Mouse (Mus musculus): ENCODE measurements around the gene Nck1. TPM values are rescaled to one million over a fixed set of nuclear protein-coding genes. Genes with fewer than 3 reads are reported as not detected.
A peak's percentile ranks its signal among the peaks of the same experiment; 100 is the strongest.

Gene Nck1
- polyA plus RNA-seq, 1 experiment = 0.13 TPM

DNA sequence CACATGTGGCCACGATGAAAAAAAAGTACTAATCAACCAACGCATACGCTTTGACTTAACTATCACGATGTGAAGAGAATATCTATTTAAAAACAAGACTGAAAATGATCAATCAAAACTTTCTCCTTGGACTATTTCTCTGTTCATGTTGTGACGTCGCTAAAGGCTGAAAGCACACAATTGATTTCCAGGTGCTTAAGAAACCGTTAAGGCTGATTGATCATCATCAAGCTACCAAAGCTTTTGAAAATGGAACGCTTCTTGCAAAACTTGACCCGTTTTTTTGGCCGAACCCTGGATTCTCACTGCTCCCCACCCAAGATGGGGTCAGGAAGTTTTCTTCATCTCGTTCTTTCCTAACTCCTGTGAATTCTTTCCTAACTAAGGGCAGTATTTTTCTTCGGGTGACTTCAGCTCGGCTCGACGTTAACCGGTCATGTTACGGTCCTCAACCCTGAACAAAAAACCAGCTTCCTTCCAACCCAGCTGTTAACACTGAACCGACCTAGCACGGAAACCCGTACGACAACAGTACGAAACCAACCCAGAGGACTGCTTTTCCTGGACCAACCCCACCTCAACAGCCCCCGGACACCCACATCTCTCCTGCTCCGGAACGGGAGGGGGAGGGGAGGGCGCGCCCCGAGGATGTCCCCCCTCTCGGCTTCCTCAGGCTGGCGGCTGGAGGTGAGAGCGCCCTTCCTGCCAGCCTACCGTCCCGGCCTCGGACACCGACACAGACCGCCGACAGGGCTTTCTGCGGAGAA, 803 bp downstream of the Nck1 start:
- H3K4me3 ChIP-seq (replicated peaks) = peak overlapping the region; percentile 99
- TF ChIP-seq TAL1 (IDR thresholded peaks at IDR 0.05; ENCODE audit: low read length) (no peak), GATA1 (IDR thresholded peaks at IDR 0.05; ENCODE audit: low read length) (no peak)
- peaks cover 9% of the 10 kb centered on the region for H3K9me3 ChIP-seq (ENCODE audit: control insufficient read depth, low read length)
- no peaks in the 10 kb centered on the region for H3K27me3 ChIP-seq (ENCODE audit: control insufficient read depth)
- peaks cover 3% of the 10 kb centered on the region; the same call in 1 of the 2 replicates for H3K36me3 ChIP-seq (ENCODE audit: control insufficient read depth)
- peaks cover 28% of the 10 kb centered on the region for H3K4me1 ChIP-seq (ENCODE audit: control insufficient read depth)

DNA sequence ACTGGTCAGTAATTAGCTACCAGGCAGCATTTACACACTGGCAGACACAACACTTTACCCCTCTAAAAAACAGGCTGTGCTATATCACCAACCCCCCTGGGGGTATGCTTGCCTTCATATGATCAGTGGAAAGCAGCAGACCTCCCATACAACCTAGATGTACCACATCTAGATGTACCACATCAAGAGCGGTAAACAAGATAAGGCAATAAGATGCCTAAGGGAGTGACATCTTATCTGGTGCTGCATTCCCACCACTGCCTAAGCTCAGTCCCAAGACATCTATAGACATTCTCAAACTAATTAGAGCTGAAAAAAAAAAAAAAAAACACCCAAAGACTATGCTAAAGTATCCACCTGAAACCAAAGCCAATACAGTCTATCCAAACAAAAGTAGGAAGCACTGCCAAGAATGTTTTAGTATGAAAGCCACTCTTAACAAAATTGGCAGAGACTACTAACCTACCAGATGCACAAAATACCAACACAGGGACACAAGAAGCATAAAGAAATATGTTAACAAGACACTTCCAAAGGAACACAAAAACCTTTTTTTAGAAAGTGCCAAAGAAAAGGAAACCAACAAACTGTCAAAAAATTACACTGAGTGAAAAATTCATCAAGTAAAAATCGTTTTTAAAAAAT, 10.2 kb downstream of the Nck1 start:
- no peak for TF ChIP-seq GATA1 (IDR thresholded peaks at IDR 0.05; ENCODE audit: low read length)
- no peak for TF ChIP-seq TAL1 (IDR thresholded peaks at IDR 0.05; ENCODE audit: low read length)
- Histone ChIP-seq H3K27me3 (ENCODE audit: control insufficient read depth) (no peaks in the 10 kb centered on the region), H3K4me1 (ENCODE audit: control insufficient read depth) (peaks cover 27% of the 10 kb centered on the region), H3K36me3 (ENCODE audit: control insufficient read depth) (peaks cover 3% of the 10 kb centered on the region), H3K9me3 (ENCODE audit: control insufficient read depth, low read length) (no peaks in the 10 kb centered on the region), H3K4me3 (replicated peaks) (no peak overlapping the region)

GRCm38 (mm10) chr9:100534686-100535085, 11.2 kb downstream of the Nck1 start:
- TF ChIP-seq GATA1 (IDR thresholded peaks at IDR 0.05; ENCODE audit: low read length) (no peak), TAL1 (IDR thresholded peaks at IDR 0.05; ENCODE audit: low read length) (no peak)
- Histone ChIP-seq H3K27me3 (ENCODE audit: control insufficient read depth) (no peaks in the 10 kb centered on the region), H3K4me1 (ENCODE audit: control insufficient read depth) (peaks cover 24% of the 10 kb centered on the region), H3K9me3 (ENCODE audit: control insufficient read depth, low read length) (no peaks in the 10 kb centered on the region), H3K4me3 (replicated peaks) (no peak overlapping the region), H3K36me3 (ENCODE audit: control insufficient read depth) (peaks cover 3% of the 10 kb centered on the region)

- Histone ChIP-seq H3K4me3 (replicated peaks) (no peak overlapping the region), H3K27me3 (ENCODE audit: control insufficient read depth) (no peaks in the 10 kb centered on the region), H3K4me1 (ENCODE audit: control insufficient read depth) (peaks cover 24% of the 10 kb centered on the region), H3K9me3 (ENCODE audit: control insufficient read depth, low read length) (no peaks in the 10 kb centered on the region), H3K36me3 (ENCODE audit: control insufficient read depth) (peaks cover 3% of the 10 kb centered on the region)
- TF ChIP-seq TAL1 (IDR thresholded peaks at IDR 0.05; ENCODE audit: low read length) (no peak), GATA1 (IDR thresholded peaks at IDR 0.05; ENCODE audit: low read length) (no peak)
These were observed 13.0 kb downstream of the Nck1 start for GRCm38 (mm10) chr9:100532847-100533505.

DNA sequence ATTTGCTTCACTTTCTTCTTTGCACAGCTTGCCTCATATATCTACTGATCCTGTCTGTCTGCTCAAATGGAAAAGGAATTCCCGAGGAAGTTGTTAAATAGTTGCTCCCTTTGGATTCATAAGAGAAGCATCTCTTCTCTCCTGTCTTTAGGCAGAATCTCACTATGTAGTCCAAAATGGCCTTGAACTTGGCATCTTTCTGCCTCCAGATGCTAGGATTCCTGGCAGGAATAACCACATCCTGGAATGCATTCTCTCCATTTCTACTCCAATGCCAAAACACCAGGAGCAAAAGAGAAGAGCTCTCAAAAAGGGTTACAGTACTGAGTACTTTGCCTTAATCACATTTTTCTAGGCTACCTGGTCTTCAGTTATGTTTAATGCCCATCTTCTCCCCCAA, 14.6 kb downstream of the Nck1 start:
- H3K4me1 ChIP-seq (ENCODE audit: control insufficient read depth) = peaks cover 20% of the 10 kb centered on the region
- TF ChIP-seq GATA1 (IDR thresholded peaks at IDR 0.05; ENCODE audit: low read length) (no peak), TAL1 (IDR thresholded peaks at IDR 0.05; ENCODE audit: low read length) (no peak)
- peaks cover 3% of the 10 kb centered on the region for H3K36me3 ChIP-seq (ENCODE audit: control insufficient read depth)

GRCm38 (mm10) chr9:100525225-100525624, 20.7 kb downstream of the Nck1 start:
- Histone ChIP-seq H3K9me3 (ENCODE audit: control insufficient read depth, low read length) (no peaks in the 10 kb centered on the region), H3K4me3 (replicated peaks) (no peak overlapping the region), H3K4me1 (ENCODE audit: control insufficient read depth) (peaks cover 14% of the 10 kb centered on the region), H3K27me3 (ENCODE audit: control insufficient read depth) (no peaks in the 10 kb centered on the region), H3K36me3 (ENCODE audit: control insufficient read depth) (no peaks in the 10 kb centered on the region)
- no peak for TF ChIP-seq TAL1 (IDR thresholded peaks at IDR 0.05; ENCODE audit: low read length)
- no peak for TF ChIP-seq GATA1 (IDR thresholded peaks at IDR 0.05; ENCODE audit: low read length)

More for the DNA sequence above, 14.6 kb downstream of the Nck1 start:
- H3K4me3 ChIP-seq (replicated peaks) = no peak overlapping the region
- H3K9me3 ChIP-seq (ENCODE audit: control insufficient read depth, low read length) = no peaks in the 10 kb centered on the region
- H3K27me3 ChIP-seq (ENCODE audit: control insufficient read depth) = no peaks in the 10 kb centered on the region

DNA sequence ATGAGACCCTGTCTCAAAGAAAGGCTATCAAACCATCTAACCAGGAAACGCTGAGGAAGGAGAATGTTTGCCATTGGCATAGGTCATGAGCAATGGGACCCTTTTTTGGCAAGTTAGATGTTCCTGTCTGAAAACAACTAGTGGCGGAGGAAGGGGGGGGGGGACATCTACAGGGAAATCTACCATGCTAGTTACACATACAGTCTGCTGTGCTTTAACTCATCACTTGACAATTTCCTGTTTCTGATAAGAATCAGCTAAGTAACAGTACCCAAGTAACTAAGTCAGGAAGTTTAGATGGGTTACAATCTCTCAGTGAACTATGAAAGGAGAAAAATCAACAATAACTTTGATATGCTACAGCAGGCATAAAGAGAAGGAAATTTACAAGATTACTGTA, 23.9 kb downstream of the Nck1 start:
- Histone ChIP-seq H3K9me3 (ENCODE audit: control insufficient read depth, low read length) (no peaks in the 10 kb centered on the region), H3K27me3 (ENCODE audit: control insufficient read depth) (no peaks in the 10 kb centered on the region), H3K4me3 (replicated peaks) (no peak overlapping the region), H3K4me1 (ENCODE audit: control insufficient read depth) (peaks cover 14% of the 10 kb centered on the region), H3K36me3 (ENCODE audit: control insufficient read depth) (no peaks in the 10 kb centered on the region)
- no peak for TF ChIP-seq TAL1 (IDR thresholded peaks at IDR 0.05; ENCODE audit: low read length)
- no peak for TF ChIP-seq GATA1 (IDR thresholded peaks at IDR 0.05; ENCODE audit: low read length)

DNA sequence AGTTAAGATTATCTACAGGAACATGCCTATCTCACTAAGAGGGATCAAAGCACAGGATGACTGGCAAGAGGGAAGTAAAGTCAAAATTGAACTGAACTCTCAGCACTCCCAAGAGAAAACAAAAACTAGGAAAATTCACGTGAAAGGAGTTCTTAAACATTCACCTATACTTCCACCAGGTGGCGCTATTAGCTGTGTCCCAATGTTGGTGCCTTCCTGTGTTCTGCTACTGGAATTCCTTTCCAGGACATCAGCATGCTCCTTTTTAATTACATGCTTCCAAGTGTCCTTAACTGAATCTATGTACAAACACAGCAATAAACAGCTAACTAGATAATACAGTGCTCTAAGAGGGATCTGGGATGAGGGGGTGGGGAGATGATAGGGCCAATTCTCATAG, 25.3 kb downstream of the Nck1 start:
- Histone ChIP-seq H3K36me3 (ENCODE audit: control insufficient read depth) (no peaks in the 10 kb centered on the region), H3K4me3 (replicated peaks) (no peak overlapping the region), H3K27me3 (ENCODE audit: control insufficient read depth) (no peaks in the 10 kb centered on the region), H3K9me3 (ENCODE audit: control insufficient read depth, low read length) (no peaks in the 10 kb centered on the region), H3K4me1 (ENCODE audit: control insufficient read depth) (peaks cover 14% of the 10 kb centered on the region)
- no peak for TF ChIP-seq TAL1 (IDR thresholded peaks at IDR 0.05; ENCODE audit: low read length)
- TF ChIP-seq GATA1 (IDR thresholded peaks at IDR 0.05; ENCODE audit: low read length) = no peak

DNA sequence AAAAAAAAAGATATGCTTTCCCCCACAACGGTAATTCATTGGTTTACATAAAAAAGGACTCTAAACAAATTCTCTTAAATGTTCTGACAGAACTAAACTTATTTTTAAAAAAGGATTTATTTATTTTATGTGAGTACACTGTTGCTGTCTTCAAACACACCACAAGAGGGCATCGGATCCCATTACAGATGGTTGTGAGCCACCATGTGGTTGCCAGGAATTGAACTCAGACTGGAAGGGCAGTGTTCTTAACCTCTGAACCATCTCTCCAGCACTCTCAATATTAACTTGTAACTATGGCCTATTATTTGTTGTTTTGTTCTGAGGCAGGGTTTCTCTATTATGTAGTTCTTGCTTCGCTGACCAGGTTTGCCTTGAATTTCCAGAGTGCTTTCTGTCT, 25.9 kb downstream of the Nck1 start:
- Histone ChIP-seq H3K4me1 (ENCODE audit: control insufficient read depth) (peaks cover 14% of the 10 kb centered on the region), H3K4me3 (replicated peaks) (no peak overlapping the region), H3K27me3 (ENCODE audit: control insufficient read depth) (no peaks in the 10 kb centered on the region), H3K36me3 (ENCODE audit: control insufficient read depth) (no peaks in the 10 kb centered on the region), H3K9me3 (ENCODE audit: control insufficient read depth, low read length) (no peaks in the 10 kb centered on the region)
- TF ChIP-seq GATA1 (IDR thresholded peaks at IDR 0.05; ENCODE audit: low read length) = no peak
- no peak for TF ChIP-seq TAL1 (IDR thresholded peaks at IDR 0.05; ENCODE audit: low read length)
